Mouse (Mus musculus) G1E (cell line): ENCODE data around the gene Gosr1.

Experiments
- CTCF ChIP-seq: IDR thresholded peaks from 2 replicates; pipeline ENCODE4 v1.5.1; 2012; ENCODE audit warnings: low read depth, low read length, inconsistent platforms, mixed read lengths
- TAL1 ChIP-seq: conservative IDR thresholded peaks from 2 replicates; pipeline ENCODE4 v1.6.1; 2012; ENCODE audit warnings: low read depth, low read length, inconsistent platforms, mixed read lengths

DNA sequence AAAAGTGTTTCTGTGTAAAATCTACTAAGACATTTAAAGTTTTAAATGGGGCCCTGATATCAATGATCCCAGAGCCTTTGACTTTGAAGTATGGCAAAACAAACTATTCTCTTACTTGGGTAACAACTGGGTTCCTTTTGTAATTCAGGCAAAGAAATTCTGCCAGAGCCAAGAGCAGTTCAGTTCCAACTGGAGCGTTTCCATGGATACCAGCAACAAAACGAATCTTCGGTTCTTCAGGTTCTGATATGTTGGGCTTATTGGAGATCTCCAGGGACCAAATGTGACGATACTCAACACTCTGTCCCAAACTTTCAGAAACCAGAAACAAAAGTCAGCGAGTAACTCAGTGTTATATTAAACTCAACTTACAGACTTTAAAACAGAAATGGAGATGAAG, 31.9 kb upstream of the Gosr1 start:
- TF ChIP-seq CTCF (no peak), TAL1 (no peak)
